In genomic region chr8:22227061-22227877, GRCm38 (mm10) we compare ENCODE assay signal across 8 mouse cellular contexts. TPM values are rescaled to one million over a fixed set of nuclear protein-coding genes. Genes with fewer than 3 reads are reported as not detected.
DNase-seq lines count a peak whose midpoint lies in the region; ATAC-seq and TF ChIP-seq lines count a peak whose summit lies in the region.

Thsd1 (plus strand) TSS chr8:22227313.

- H3K4me1 ChIP-seq in cerebellum, adult 2 months (ENCODE audit: control insufficient read depth, insufficient read depth, low read length), result no peaks in the 10 kb centered on the region
- H3K4me1 ChIP-seq in bone marrow macrophage, adult 2 months (ENCODE audit: control insufficient read depth, insufficient read depth, low read length), result peaks cover 11% of the 10 kb centered on the region
- H3K4me1 ChIP-seq in hindbrain, embryonic 12.5 days, result 0 out of 2 replicates have a peak, but pooled peaks cover 5% of the 10 kb centered on the region
- 0 out of 2 replicates have a peak, but pooled peaks cover 8% of the 10 kb centered on the region for H3K4me1 ChIP-seq in limb, embryonic 15.5 days
- H3K4me1 ChIP-seq in midbrain, embryonic 14.5 days (ENCODE audit: control insufficient read depth, insufficient read depth, low read length), result peaks cover 7% of the 10 kb centered on the region; the same call in 1 of the 2 replicates

- WGBS in cerebellum, adult 2 months, result 2% methylated on average over 39 of the region's 39 CpGs
- WGBS in hindbrain, embryonic 12.5 days, result under 1% methylated on average over 39 of the region's 39 CpGs
- under 1% methylated on average over 39 of the region's 39 CpGs for WGBS in limb, embryonic 15.5 days
- under 1% methylated on average over 39 of the region's 39 CpGs for WGBS in midbrain, embryonic 14.5 days

- no peak for TF ChIP-seq CTCF in cerebellum, adult 2 months (IDR thresholded peaks at IDR 0.05; ENCODE audit: borderline replicate concordance, insufficient read depth, low read depth, low read length)
- TF ChIP-seq CTCF in bone marrow macrophage, adult 2 months (IDR thresholded peaks at IDR 0.05; ENCODE audit: low read depth, low read length), result no peak

- peak within 1 kb of the TSS; percentile 90 for H3K4me2 ChIP-seq in hindbrain, embryonic 12.5 days (replicated peaks)
- peak within 1 kb of the TSS; percentile 87 for H3K4me2 ChIP-seq in limb, embryonic 15.5 days
- peak within 1 kb of the TSS; percentile 98 for H3K4me2 ChIP-seq in midbrain, embryonic 14.5 days (ENCODE audit: low read length)

- H3K4me3 ChIP-seq in cerebellum, adult 2 months (replicated peaks; ENCODE audit: insufficient read depth, low read depth, low read length), result peak within 1 kb of the TSS; percentile 42
- peak within 1 kb of the TSS; percentile 79 for H3K4me3 ChIP-seq in bone marrow macrophage, adult 2 months (ENCODE audit: insufficient read depth, low read length)
- H3K4me3 ChIP-seq in hindbrain, embryonic 12.5 days, result peak within 1 kb of the TSS; percentile 43
- peak within 1 kb of the TSS; percentile 52 for H3K4me3 ChIP-seq in limb, embryonic 15.5 days
- H3K4me3 ChIP-seq in midbrain, embryonic 14.5 days (replicated peaks; ENCODE audit: low read depth, low read length), result peak within 1 kb of the TSS; percentile 48

- H3K9me3 ChIP-seq in hindbrain, embryonic 12.5 days (replicated peaks), result no peaks in the 10 kb centered on the region
- no peaks in the 10 kb centered on the region for H3K9me3 ChIP-seq in limb, embryonic 15.5 days
- H3K9me3 ChIP-seq in midbrain, embryonic 14.5 days (ENCODE audit: control insufficient read depth, low read length), result no peaks in the 10 kb centered on the region

- H3K36me3 ChIP-seq in hindbrain, embryonic 12.5 days, result peaks cover 13% of the 10 kb centered on the region; the same call in 1 of the 2 replicates
- H3K36me3 ChIP-seq in limb, embryonic 15.5 days, result peaks cover 13% of the 10 kb centered on the region
- no peaks in the 10 kb centered on the region; the same call in 1 of the 2 replicates for H3K36me3 ChIP-seq in midbrain, embryonic 14.5 days (ENCODE audit: control insufficient read depth, insufficient read depth, low read length)

- peak within 1 kb of the TSS; percentile 62 for H3K9ac ChIP-seq in hindbrain, embryonic 12.5 days
- H3K9ac ChIP-seq in limb, embryonic 15.5 days, result peak within 1 kb of the TSS; percentile 38; the same call in 1 of the 2 replicates
- peak within 1 kb of the TSS; percentile 65 for H3K9ac ChIP-seq in midbrain, embryonic 14.5 days (replicated peaks; ENCODE audit: low read length)

- ATAC-seq in hindbrain, embryonic 12.5 days (ENCODE audit: low FRiP score), result peak; percentile 71
- ATAC-seq in limb, embryonic 15.5 days (ENCODE audit: insufficient number of reproducible peaks, low FRiP score, low TSS enrichment, low read depth), result peak; percentile 72
- peak; percentile 76 for ATAC-seq in midbrain, embryonic 14.5 days (ENCODE audit: low FRiP score, low TSS enrichment)

- H3K27me3 ChIP-seq in cerebellum, adult 2 months (ENCODE audit: control insufficient read depth, insufficient read depth, low read length), result no peaks in the 10 kb centered on the region; the same call in 1 of the 2 replicates
- H3K27me3 ChIP-seq in hindbrain, embryonic 12.5 days, result peaks cover 21% of the 10 kb centered on the region
- H3K27me3 ChIP-seq in limb, embryonic 15.5 days, result no peaks in the 10 kb centered on the region
- H3K27me3 ChIP-seq in midbrain, embryonic 14.5 days (ENCODE audit: control insufficient read depth, insufficient read depth, low read length), result peaks cover 9% of the 10 kb centered on the region; the same call in 1 of the 2 replicates

- DNase-seq in cerebellum, adult 2 months, result peak in 1 of 2 experiments; percentile 9
- DNase-seq in cerebellum, adult 8-10 months, result no peak
- DNase-seq in forelimb bud, embryonic 11.5 days (ENCODE audit: low read depth, low spot score), result peak; percentile 23
- peak; percentile 61 for DNase-seq in midbrain, embryonic 14.5 days
- DNase-seq in testis, postnatal 10 days (ENCODE audit: low spot score), result peak; percentile 67

- H3K27ac ChIP-seq in cerebellum, adult 2 months (ENCODE audit: insufficient read depth, low read length), result no peak within 1 kb of the TSS
- H3K27ac ChIP-seq in bone marrow macrophage, adult 2 months (ENCODE audit: insufficient read depth, low read depth, low read length), result no peak within 1 kb of the TSS
- no peak within 1 kb of the TSS for H3K27ac ChIP-seq in hindbrain, embryonic 12.5 days
- no peak within 1 kb of the TSS for H3K27ac ChIP-seq in limb, embryonic 15.5 days
- H3K27ac ChIP-seq in midbrain, embryonic 14.5 days (replicated peaks; ENCODE audit: low read depth, low read length), result no peak within 1 kb of the TSS

- TF ChIP-seq POLR2A in cerebellum, adult 2 months (IDR thresholded peaks at IDR 0.05; ENCODE audit: borderline replicate concordance, insufficient read depth, low read length), result no peak
- TF ChIP-seq POLR2A in bone marrow macrophage, adult 2 months (IDR thresholded peaks at IDR 0.05; ENCODE audit: borderline replicate concordance, low read depth, low read length), result no peak

RNA-seq across cellular contexts. Expression of gene Thsd1, which starts in this region (rescaled TPM):
- 4.5 and 5.2 TPM in 2 replicates for polyA plus RNA-seq in cerebellum, adult 2 months (2012; rRNA removed)
- 2.5 and 3.3 TPM in 2 replicates for polyA plus RNA-seq in bone marrow macrophage, adult 2 months (2012; ENCODE audit: insufficient read depth, insufficient read length, missing spikeins)
- 9.2 and 12.1 TPM in 2 replicates for polyA plus RNA-seq in hindbrain, embryonic 12.5 days (2016; fragmentation: Nextera tagmentation; extraction: Ambion mirVana)
- 16.1 and 17.5 TPM in 2 replicates for polyA plus RNA-seq in limb, embryonic 15.5 days (2015; fragmentation: Nextera tagmentation; extraction: Ambion mirVana)
- polyA plus RNA-seq in midbrain, embryonic 14.5 days (2014; fragmentation: Nextera tagmentation; extraction: Ambion mirVana), result 3.8 and 7.9 TPM in 2 replicates
